Mouse (Mus musculus): ENCODE data around the gene 4931406P16Rik. TPM values are rescaled to one million over a fixed set of nuclear protein-coding genes. Genes with fewer than 3 reads are reported as not detected.

The 4931406P16Rik gene
- polyA plus RNA-seq, 1 experiment from 2014 or later, result 44.1 TPM

- Histone ChIP-seq H3K4me1 (ENCODE audit: control insufficient read depth, insufficient read depth, low read length) (peaks cover 6% of the 10 kb centered on the region; the same call in 1 of the 2 replicates), H3K36me3 (ENCODE audit: control insufficient read depth, insufficient read depth, low read length) (peaks cover 18% of the 10 kb centered on the region), H3K9ac (replicated peaks; ENCODE audit: low read depth, low read length) (no peak overlapping the region), H3K4me2 (ENCODE audit: low read depth, low read length) (no peak overlapping the region), H3K27ac (ENCODE audit: low read depth, low read length) (no peak overlapping the region), H3K27me3 (ENCODE audit: control insufficient read depth, insufficient read depth, low read length) (no peaks in the 10 kb centered on the region), H3K4me3 (ENCODE audit: low read depth, low read length) (no peak overlapping the region), H3K9me3 (ENCODE audit: control insufficient read depth, low read length) (no peaks in the 10 kb centered on the region)
- WGBS, result 60% methylated on average over 3 of the region's 3 CpGs
- ATAC-seq (ENCODE audit: low read depth), result no peak
Measured at GRCm38 (mm10) chr7:34198346-34198745, 115.0 kb downstream of the 4931406P16Rik start.

GRCm38 (mm10) chr7:34196132-34197128 is 116.9 kb downstream of the 4931406P16Rik start, which contains the start of gene Pdcd2l:
Gene Pdcd2l, minus strand, starts transcription at chr7:34196661.
- no peaks in the 10 kb centered on the region for H3K27me3 ChIP-seq (ENCODE audit: control insufficient read depth, insufficient read depth, low read length)
- H3K4me3 ChIP-seq (ENCODE audit: low read depth, low read length), result peak within 1 kb of the TSS; percentile 93
- peaks cover 6% of the 10 kb centered on the region; the same call in 1 of the 2 replicates for H3K4me1 ChIP-seq (ENCODE audit: control insufficient read depth, insufficient read depth, low read length)
- peak; percentile 95 for ATAC-seq (ENCODE audit: low read depth)
- no peaks in the 10 kb centered on the region for H3K9me3 ChIP-seq (ENCODE audit: control insufficient read depth, low read length)
- peak within 1 kb of the TSS; percentile 88 for H3K9ac ChIP-seq (replicated peaks; ENCODE audit: low read depth, low read length)
- H3K4me2 ChIP-seq (ENCODE audit: low read depth, low read length), result peak within 1 kb of the TSS; percentile 78
- peak within 1 kb of the TSS; percentile 55; the same call in 1 of the 2 replicates for H3K27ac ChIP-seq (ENCODE audit: low read depth, low read length)
- H3K36me3 ChIP-seq (ENCODE audit: control insufficient read depth, insufficient read depth, low read length), result peaks cover 20% of the 10 kb centered on the region
- WGBS, result 4% methylated on average over 69 of the region's 70 CpGs

- H3K4me1 ChIP-seq (ENCODE audit: control insufficient read depth, insufficient read depth, low read length), result peaks cover 6% of the 10 kb centered on the region; the same call in 1 of the 2 replicates
- 53% methylated on average over 3 of the region's 3 CpGs for WGBS
- no peak for ATAC-seq (ENCODE audit: low read depth)
- peak overlapping the region; percentile 88 for H3K9ac ChIP-seq (replicated peaks; ENCODE audit: low read depth, low read length)
- peaks cover 12% of the 10 kb centered on the region for H3K36me3 ChIP-seq (ENCODE audit: control insufficient read depth, insufficient read depth, low read length)
- no peaks in the 10 kb centered on the region for H3K9me3 ChIP-seq (ENCODE audit: control insufficient read depth, low read length)
- H3K27me3 ChIP-seq (ENCODE audit: control insufficient read depth, insufficient read depth, low read length), result no peaks in the 10 kb centered on the region
- H3K4me2 ChIP-seq (ENCODE audit: low read depth, low read length), result peak overlapping the region; percentile 78
- H3K27ac ChIP-seq (ENCODE audit: low read depth, low read length), result no peak overlapping the region
- H3K4me3 ChIP-seq (ENCODE audit: low read depth, low read length), result peak overlapping the region; percentile 93
Measured at GRCm38 (mm10) chr7:34195632-34196031, 117.7 kb downstream of the 4931406P16Rik start.

GRCm38 (mm10) chr7:34192825-34193224 is 120.5 kb downstream of the 4931406P16Rik start:
- Histone ChIP-seq H3K36me3 (ENCODE audit: control insufficient read depth, insufficient read depth, low read length) (peaks cover 30% of the 10 kb centered on the region), H3K27me3 (ENCODE audit: control insufficient read depth, insufficient read depth, low read length) (no peaks in the 10 kb centered on the region), H3K4me3 (ENCODE audit: low read depth, low read length) (no peak overlapping the region), H3K4me1 (ENCODE audit: control insufficient read depth, insufficient read depth, low read length) (peaks cover 6% of the 10 kb centered on the region; the same call in 1 of the 2 replicates), H3K4me2 (ENCODE audit: low read depth, low read length) (no peak overlapping the region), H3K9ac (replicated peaks; ENCODE audit: low read depth, low read length) (no peak overlapping the region), H3K27ac (ENCODE audit: low read depth, low read length) (no peak overlapping the region), H3K9me3 (ENCODE audit: control insufficient read depth, low read length) (no peaks in the 10 kb centered on the region)
- ATAC-seq (ENCODE audit: low read depth), result no peak
- 90% methylated on average over 6 of the region's 6 CpGs for WGBS

GRCm38 (mm10) chr7:34189376-34189989 is 123.9 kb downstream of the 4931406P16Rik start:
- WGBS, result 90% methylated on average over 12 of the region's 12 CpGs
- Histone ChIP-seq H3K4me1 (ENCODE audit: control insufficient read depth, insufficient read depth, low read length) (no peaks in the 10 kb centered on the region), H3K9ac (replicated peaks; ENCODE audit: low read depth, low read length) (no peak overlapping the region), H3K36me3 (ENCODE audit: control insufficient read depth, insufficient read depth, low read length) (peaks cover 54% of the 10 kb centered on the region), H3K9me3 (ENCODE audit: control insufficient read depth, low read length) (no peaks in the 10 kb centered on the region), H3K4me3 (ENCODE audit: low read depth, low read length) (no peak overlapping the region), H3K27me3 (ENCODE audit: control insufficient read depth, insufficient read depth, low read length) (no peaks in the 10 kb centered on the region), H3K27ac (ENCODE audit: low read depth, low read length) (no peak overlapping the region), H3K4me2 (ENCODE audit: low read depth, low read length) (no peak overlapping the region)
- no peak for ATAC-seq (ENCODE audit: low read depth)

Other genes starting within 250 kb of the 4931406P16Rik start
- not detected in 2 replicates for gene Scgb1b30, start 218.1 kb downstream of the 4931406P16Rik start, polyA plus RNA-seq (2014; fragmentation: Nextera tagmentation; extraction: Ambion mirVana)
- 2.9 and 4.1 TPM in 2 replicates for gene Wtip, start 180.3 kb downstream of the 4931406P16Rik start, polyA plus RNA-seq (2014; fragmentation: Nextera tagmentation; extraction: Ambion mirVana)
- gene Uba2, start 144.0 kb downstream of the 4931406P16Rik start, polyA plus RNA-seq (2014; fragmentation: Nextera tagmentation; extraction: Ambion mirVana), result 166 and 193 TPM in 2 replicates
- gene Pdcd2l, start 116.9 kb downstream of the 4931406P16Rik start, polyA plus RNA-seq (2014; fragmentation: Nextera tagmentation; extraction: Ambion mirVana), result 76.2 and 81.0 TPM in 2 replicates
- gene Gpi1, start 83.2 kb downstream of the 4931406P16Rik start, polyA plus RNA-seq (2014; fragmentation: Nextera tagmentation; extraction: Ambion mirVana), result 273 and 278 TPM in 2 replicates
- 0.85 TPM in 1 of 2 replicates, not detected in the other for gene Gm6096, start 62.5 kb downstream of the 4931406P16Rik start, polyA plus RNA-seq (2014; fragmentation: Nextera tagmentation; extraction: Ambion mirVana)
- gene Lsm14a, start 79.8 kb upstream of the 4931406P16Rik start, polyA plus RNA-seq (2014; fragmentation: Nextera tagmentation; extraction: Ambion mirVana), result 32.9 and 38.4 TPM in 2 replicates

All from neural tube, embryonic 14.5 days (tissue).